18 mouse cellular contexts compared by ENCODE assay signal in genomic region chr5:44242828-44243227, GRCm38 (mm10).
"Had no signal": no experiment of that assay in that cellular context is flagged by ENCODE, and none has a peak within 500 bp of the region (broad histone marks: within the 10 kb centered on the region; RNA-seq: fewer than 3 reads in every experiment).

No protein-coding gene starts in this region.

- H3K9me3 ChIP-seq: midbrain, embryonic 10.5 days; midbrain, embryonic 12.5 days; neural tube, embryonic 12.5 days had no signal

- H3K4me2 ChIP-seq: lung, embryonic 14.5 days; midbrain, embryonic 12.5 days; neural tube, embryonic 12.5 days had no signal

- H3K4me1 ChIP-seq: midbrain, embryonic 12.5 days; neural tube, embryonic 12.5 days had no signal

- H3K4me3 ChIP-seq: midbrain, embryonic 10.5 days; midbrain, embryonic 12.5 days; myocyte; neural tube, embryonic 12.5 days had no signal

- H3K27me3 ChIP-seq: midbrain, embryonic 12.5 days; neural tube, embryonic 12.5 days had no signal

- ATAC-seq: midbrain, embryonic 16.5 days had no signal

- H3K9ac ChIP-seq: lung, embryonic 14.5 days; midbrain, embryonic 12.5 days; neural tube, embryonic 12.5 days had no signal

- DNase-seq: lung, adult 18-20 months; lung, embryonic 14.5 days; lung, postnatal 10 days; lung, postnatal 4 days; midbrain, embryonic 14.5 days; retina, postnatal 1 day; right cerebral cortex, adult 18-20 months; right cerebral cortex, postnatal 25 days; right cerebral cortex, postnatal 4 days; spleen, adult 18-20 months; thymus, adult 18-20 months; thymus, postnatal 14 days; thymus, postnatal 36 days had no signal

- H3K27ac ChIP-seq: midbrain, embryonic 10.5 days; midbrain, embryonic 12.5 days; neural tube, embryonic 12.5 days had no signal

- H3K36me3 ChIP-seq: midbrain, embryonic 10.5 days; midbrain, embryonic 12.5 days; neural tube, embryonic 12.5 days had no signal
